Mouse (Mus musculus) left cerebral cortex, adult 9 months (tissue): Measurements from ENCODE around the gene Spaar.

ENCODE experiments used
- DNase-seq, 2 experiments: peaks; one replicate each; pipeline ENCODE4 v3.0.0; 2022; ENCODE audit warnings: low spot score in 2 of 2

Spaar gene

DNA sequence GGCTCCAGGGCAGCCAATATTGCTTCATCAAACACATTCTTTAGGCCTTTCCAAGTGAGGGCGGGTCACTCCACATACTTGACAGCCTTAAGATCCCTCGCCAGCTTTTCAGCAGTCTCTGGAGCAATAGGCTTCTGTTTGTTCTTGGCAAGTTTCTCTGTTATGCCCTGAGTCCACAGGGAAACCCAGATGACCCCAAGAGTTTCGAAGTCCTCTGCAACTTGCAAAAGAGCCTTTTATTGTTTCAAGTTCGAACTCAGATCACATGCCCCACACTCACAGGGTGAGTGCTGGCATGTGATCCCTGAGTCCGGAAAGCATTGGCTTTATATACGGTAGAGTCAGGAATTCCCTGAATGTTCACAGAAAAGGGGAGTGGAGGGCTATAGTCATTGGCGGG, 69.1 kb downstream of the Spaar start:
- no peak for DNase-seq
